Mouse (Mus musculus) forebrain, embryonic 11.5 days (tissue): ENCODE data around the gene Pyroxd2. TPM values are rescaled to one million over a fixed set of nuclear protein-coding genes. Genes with fewer than 3 reads are reported as not detected.

ENCODE experiments used
- polyA plus RNA-seq: library from polyadenylated mRNA; unstranded; fragments of >200 nt; fragmentation: Nextera tagmentation; extraction: Ambion mirVana; gene quantifications from 2 replicates; pipeline ENCODE4 v1.2.1, GENCODE M21; 2014

Pyroxd2 gene
- polyA plus RNA-seq, 1 experiment from 2014 or later, result 0.53 TPM

Other genes with a start within 250 kb of the Pyroxd2 start
- 23.2 and 25.7 TPM in 2 replicates for gene R3hcc1l, start 234.0 kb downstream of the Pyroxd2 start, polyA plus RNA-seq
- gene Loxl4, start 140.0 kb downstream of the Pyroxd2 start, polyA plus RNA-seq, result 0.12 and 0.20 TPM in 2 replicates
- gene Hps1, start 27.2 kb upstream of the Pyroxd2 start, polyA plus RNA-seq, result 17.2 TPM in 2 replicates